Mouse (Mus musculus): ENCODE measurements around the gene Olfr139.

The Olfr139 gene

GRCm38 (mm10) chr11:74056451-74056850 is at the start of gene Olfr139, which contains the start of gene Olfr399:
TSS of gene Olfr139 (minus strand) at chr11:74056551.
TSS of gene Olfr399 (minus strand) at chr11:74056615.
- DNase-seq: no peak

DNA sequence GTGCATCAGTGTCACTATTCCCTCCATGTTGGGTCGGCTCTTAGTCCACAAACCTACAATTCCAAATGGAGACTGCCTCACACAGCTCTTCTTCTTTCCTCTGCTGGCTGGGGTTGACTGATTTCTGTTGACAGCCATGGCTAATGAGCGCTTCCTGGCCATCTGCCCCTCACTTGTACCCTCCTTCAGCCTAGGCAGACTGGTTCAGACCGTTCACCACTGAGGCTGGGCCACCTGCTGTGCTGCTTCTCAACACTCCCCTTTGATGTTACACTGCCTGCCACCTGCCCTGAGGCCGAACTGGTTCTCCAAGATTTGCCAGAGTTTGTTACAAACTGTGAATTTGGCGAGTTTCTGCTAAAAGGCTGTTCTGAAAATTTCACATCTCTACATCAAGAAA is 48.7 kb upstream of the Olfr139 start:
- no peak for DNase-seq

DNA sequence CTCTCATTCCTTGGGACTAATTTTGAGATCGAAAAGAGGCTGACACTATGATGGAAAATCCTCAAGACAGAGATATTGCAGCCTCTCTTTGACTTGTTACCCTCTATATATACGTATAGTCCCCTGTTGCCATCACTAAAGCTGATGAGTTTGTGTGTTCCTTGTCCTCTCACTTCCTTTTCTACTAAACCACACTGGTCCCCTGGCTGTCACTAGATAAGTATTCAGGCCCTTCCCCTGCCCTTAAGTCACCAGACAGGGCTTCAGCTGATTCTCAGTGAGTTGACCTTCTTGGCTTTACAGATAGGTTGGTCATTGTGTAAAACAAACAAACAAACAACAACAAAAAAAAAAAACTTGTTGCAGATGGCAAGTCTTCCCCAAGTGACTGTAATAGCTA is 45.2 kb upstream of the Olfr139 start:
- DNase-seq: no peak

DNA sequence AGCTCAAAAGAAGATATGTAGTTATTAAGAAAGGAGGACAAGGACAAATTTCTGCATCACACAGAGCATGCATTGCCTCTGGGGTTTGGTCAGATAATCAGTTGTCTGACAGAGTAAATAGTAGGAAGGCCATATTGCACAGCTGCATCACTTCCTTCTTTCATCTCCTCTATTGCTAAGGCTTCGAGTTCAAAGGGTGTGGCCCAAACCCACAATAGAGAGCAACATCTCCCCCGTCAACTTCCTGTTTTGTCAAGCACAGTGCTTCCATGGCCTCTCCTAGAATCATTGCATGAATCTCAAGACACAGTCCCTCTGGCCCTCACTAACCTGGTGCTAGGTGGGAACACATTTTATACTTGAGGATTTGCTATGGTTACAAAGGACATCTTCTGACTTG is 44.4 kb upstream of the Olfr139 start:
- DNase-seq: no peak

DNA sequence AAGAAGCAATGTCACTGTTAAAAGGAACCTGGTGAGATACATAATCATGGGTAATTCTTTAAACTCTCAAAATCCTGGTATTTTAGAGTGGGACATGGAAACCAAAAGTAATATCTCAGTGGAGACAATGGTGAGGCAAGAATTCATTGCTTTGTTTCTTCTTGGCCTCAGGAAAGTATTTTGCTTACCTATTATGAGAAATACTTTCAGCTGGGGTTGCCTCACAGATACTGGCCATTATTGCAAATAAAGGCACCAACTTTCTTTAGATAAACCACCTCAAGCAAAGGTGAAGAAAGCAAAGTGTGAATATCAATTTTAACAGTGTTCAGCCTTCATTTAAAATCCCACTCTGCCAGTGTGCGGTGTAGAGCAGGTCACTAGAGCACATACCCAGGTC is 13.3 kb upstream of the Olfr139 start, which contains the start of gene Zfp616:
Zfp616 (plus strand) TSS at position 301 of the 400 bp plus-strand sequence.
- DNase-seq: no peak

DNA sequence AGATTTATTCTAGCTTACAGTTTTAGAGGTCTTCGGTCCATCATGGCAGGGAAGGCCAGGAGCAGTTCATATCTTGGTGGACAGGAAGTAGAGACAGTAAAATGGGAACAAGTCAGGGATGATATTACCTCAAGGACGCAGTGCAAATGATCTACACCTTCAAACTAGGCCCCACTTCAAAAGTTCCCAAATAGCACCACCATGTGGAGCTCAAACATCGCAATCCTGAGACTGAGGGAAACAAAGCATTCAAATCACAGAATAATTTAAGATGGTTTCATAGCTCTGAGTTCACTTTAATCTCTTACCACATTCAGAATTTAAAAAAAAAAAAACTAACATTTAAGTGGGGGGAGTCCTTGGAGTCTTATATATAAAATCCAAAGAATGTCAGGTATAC is 5.0 kb downstream of the Olfr139 start:
- DNase-seq: no peak
